Mouse (Mus musculus) C2C12 (cell line): ENCODE results near the gene Colgalt2.

ENCODE experiments used
- CEBPB ChIP-seq: IDR thresholded peaks from one replicate; pipeline ENCODE4 v1.6.1; 2011; ENCODE audit warnings: low read depth, mild to moderate bottlenecking, control low read depth, moderate library complexity
- CTCF ChIP-seq: IDR thresholded peaks from one replicate; pipeline ENCODE4 v1.5.1; 2011; ENCODE audit not compliant: control insufficient read depth, insufficient read depth, insufficient read length
- MAX ChIP-seq: IDR thresholded peaks from one replicate; pipeline ENCODE4 v1.6.1; 2011; ENCODE audit warnings: mild to moderate bottlenecking, control low read depth
- MYOD1 ChIP-seq: IDR thresholded peaks from one replicate; pipeline ENCODE4 v1.6.1; 2011; ENCODE audit warnings: low read depth; ENCODE audit not compliant: control insufficient read depth, insufficient read length
- MYOG ChIP-seq: IDR thresholded peaks from one replicate; pipeline ENCODE4 v1.6.1; 2011; ENCODE audit not compliant: control insufficient read depth, insufficient read length; ENCODE audit errors: extremely low read depth
- USF1 ChIP-seq: IDR thresholded peaks from one replicate; pipeline ENCODE4 v1.6.1; 2011; ENCODE audit warnings: low read depth, mild to moderate bottlenecking, control low read depth, moderate library complexity

DNA sequence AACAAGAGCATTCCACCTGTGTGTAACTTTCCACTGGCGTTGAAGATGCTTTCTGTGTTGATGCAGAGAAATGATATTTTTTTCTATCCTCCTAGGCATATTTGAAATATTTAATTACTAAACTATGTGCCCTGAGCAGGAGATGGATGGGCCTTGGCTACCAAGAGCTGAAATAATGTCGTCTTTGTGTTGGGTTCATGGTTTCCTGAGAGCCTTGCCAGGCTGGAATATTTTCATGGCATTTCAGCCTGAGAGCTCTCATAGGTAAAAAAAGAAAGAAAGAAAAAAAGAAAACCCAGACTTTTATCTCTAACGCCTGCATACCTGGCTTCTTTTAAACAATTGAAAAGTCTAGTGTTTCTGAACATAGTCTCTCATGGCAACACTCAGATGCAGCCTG, 56.6 kb downstream of the Colgalt2 start:
- TF ChIP-seq MYOD1 (no peak), CTCF (no peak), MAX (no peak), USF1 (no peak), MYOG (no peak), CEBPB (no peak)
